Mouse (Mus musculus) small intestine, adult 2 months (tissue): ENCODE results near the gene Timm10.
"Not testable (repeated sequence)": the region's sequence is repeated elsewhere in the genome, so short reads cannot be mapped to it uniquely, and the experiment has no call there.

Experiments used
- CTCF ChIP-seq: fragments of 200-500 bp; IDR thresholded peaks from 2 replicates; pipeline ENCODE4 v1.5.1; 2012; ENCODE audit warnings: low read depth, mild to moderate bottlenecking, control low read depth, inconsistent platforms, low read length, moderate library complexity, mixed read lengths; ENCODE audit not compliant: insufficient replicate concordance, insufficient read length; ENCODE audit errors: extremely low read depth
- POLR2A ChIP-seq: fragments of 200-500 bp; IDR thresholded peaks from 2 replicates; pipeline ENCODE4 v1.6.1; 2012; ENCODE audit warnings: low read depth, mild to moderate bottlenecking, control low read depth, inconsistent platforms, low read length, moderate library complexity

DNA sequence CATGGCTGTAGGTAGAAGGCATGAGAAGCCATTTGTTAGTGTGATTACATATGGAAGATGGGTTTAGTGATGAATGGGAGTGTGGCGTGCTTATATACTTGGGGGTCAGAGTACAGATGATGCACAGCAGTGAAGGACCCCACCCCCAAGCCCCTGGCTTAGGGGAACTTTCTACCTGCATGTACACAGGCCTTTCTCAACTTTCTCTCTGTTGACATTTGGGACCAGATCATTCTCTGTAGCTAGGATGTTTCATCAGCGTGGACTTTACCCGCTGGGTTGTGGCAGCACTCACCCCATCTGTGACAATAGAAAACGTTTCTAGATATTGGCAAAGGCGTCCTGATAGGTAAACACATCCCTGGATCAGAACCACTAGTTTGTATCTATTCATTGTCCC lies 25.6 kb upstream of the Timm10 start:
- not testable (repeated sequence) for TF ChIP-seq CTCF, POLR2A
